Mouse (Mus musculus) limb, embryonic 11.5 days (tissue): ENCODE data around the gene Dnajc5. TPM values are rescaled to one million over a fixed set of nuclear protein-coding genes. Genes with fewer than 3 reads are reported as not detected.

ENCODE experiments used
- ATAC-seq: fragments of 200-750 bp; cut with Nextera tagmentation; 2 replicates; pipeline ENCODE4 v1.8.0; 2017; ENCODE audit warnings: low read depth; ENCODE audit not compliant: insufficient number of reproducible peaks, low FRiP score, low TSS enrichment
- DNase-seq: peaks from one replicate; pipeline ENCODE4 v3.0.0-alpha.2; 2015; ENCODE audit warnings: low spot score
- H3K27ac ChIP-seq: fragments of 300-500 bp; sonication (generic); replicated peaks from 2 replicates; pipeline ENCODE4 v1.5.1; 2014; ENCODE audit warnings: low read depth, mild to moderate bottlenecking, low read length
- H3K27me3 ChIP-seq: fragments of 300-500 bp; sonication (generic); 2 replicates; pipeline ENCODE4 v1.6.1; 2014; ENCODE audit warnings: mild to moderate bottlenecking, low read length, mixed read lengths; ENCODE audit not compliant: control insufficient read depth, insufficient read depth
- H3K36me3 ChIP-seq: fragments of 300-500 bp; sonication (generic); 2 replicates; pipeline ENCODE4 v1.6.1; 2014; ENCODE audit warnings: mild to moderate bottlenecking, low read length, moderate library complexity, mixed read lengths; ENCODE audit not compliant: control insufficient read depth, insufficient read depth
- H3K4me1 ChIP-seq: fragments of 300-500 bp; sonication (generic); 2 replicates; pipeline ENCODE4 v1.6.1; 2014; ENCODE audit warnings: low read length, mixed read lengths; ENCODE audit not compliant: control insufficient read depth, insufficient read depth
- H3K4me2 ChIP-seq: fragments of 300-500 bp; sonication (generic); 2 replicates; pipeline ENCODE4 v1.6.1; 2014; ENCODE audit warnings: low read depth, mild to moderate bottlenecking, moderate library complexity; ENCODE audit not compliant: severe bottlenecking
- H3K4me3 ChIP-seq: fragments of 300-500 bp; sonication (generic); 2 replicates; pipeline ENCODE4 v1.5.1; 2014; ENCODE audit warnings: low read depth, low read length
- H3K9ac ChIP-seq: fragments of 300-500 bp; sonication (generic); 2 replicates; pipeline ENCODE4 v1.6.1; 2014; ENCODE audit warnings: mild to moderate bottlenecking, low read length
- H3K9me3 ChIP-seq: fragments of 300-500 bp; sonication (generic); 2 replicates; pipeline ENCODE4 v1.6.1; 2016; ENCODE audit warnings: low read length; ENCODE audit not compliant: control insufficient read depth
- WGBS: fragments of 180-500 bp; shearing (Covaris S2); extraction: QIAGEN DNeasy Blood & Tissue Kit; methylation state at CpG from one replicate; pipeline ENCODE4 v1.1.7; 2014; 5-methylcytosine and 5-hydroxymethylcytosine counted together
- polyA plus RNA-seq: library from polyadenylated mRNA; unstranded; fragments of >200 nt; fragmentation: Nextera tagmentation; extraction: Ambion mirVana; gene quantifications from 2 replicates; pipeline ENCODE4 v1.2.1, GENCODE M21; 2014

The Dnajc5 gene
- polyA plus RNA-seq, 1 experiment from 2014 or later: 75.3 TPM

GRCm38 (mm10) chr2:181496831-181497547 is 23.3 kb upstream of the Dnajc5 start, which contains the start of gene Tpd52l2:
TSS of gene Tpd52l2 (plus strand) at chr2:181497142.
- H3K9me3 ChIP-seq: no peaks in the 10 kb centered on the region
- H3K36me3 ChIP-seq: peaks cover 1% of the 10 kb centered on the region; the same call in 1 of the 2 replicates
- H3K9ac ChIP-seq: peak within 1 kb of the TSS; percentile 91
- peak; percentile 96 for ATAC-seq
- H3K27me3 ChIP-seq: no peaks in the 10 kb centered on the region
- DNase-seq: peak; percentile 94
- peak within 1 kb of the TSS; percentile 80 for H3K4me2 ChIP-seq
- peak within 1 kb of the TSS; percentile 97 for H3K4me3 ChIP-seq
- H3K27ac ChIP-seq: peak within 1 kb of the TSS; percentile 81
- no peaks in the 10 kb centered on the region; the same call in 1 of the 2 replicates for H3K4me1 ChIP-seq
- under 1% methylated on average over 44 of the region's 46 CpGs for WGBS

GRCm38 (mm10) chr2:181497548-181497875 is 22.8 kb upstream of the Dnajc5 start:
- WGBS: under 1% methylated on average over 12 of the region's 12 CpGs

GRCm38 (mm10) chr2:181498644-181499043 is 21.6 kb upstream of the Dnajc5 start:
- 85% methylated on average over 4 of the region's 4 CpGs for WGBS
- Histone ChIP-seq H3K36me3 (peaks cover 6% of the 10 kb centered on the region; the same call in 1 of the 2 replicates), H3K27ac (no peak overlapping the region), H3K27me3 (no peaks in the 10 kb centered on the region), H3K9me3 (no peaks in the 10 kb centered on the region), H3K4me1 (no peaks in the 10 kb centered on the region; the same call in 1 of the 2 replicates), H3K9ac (no peak overlapping the region), H3K4me3 (no peak overlapping the region), H3K4me2 (no peak overlapping the region)
- no peak for ATAC-seq
- DNase-seq: no peak

More at GRCm38 (mm10) chr2:181497548-181497875, 22.8 kb upstream of the Dnajc5 start:
- Histone ChIP-seq H3K27ac (peak overlapping the region; percentile 81), H3K36me3 (peaks cover 6% of the 10 kb centered on the region; the same call in 1 of the 2 replicates), H3K4me3 (peak overlapping the region; percentile 97), H3K27me3 (no peaks in the 10 kb centered on the region), H3K4me1 (no peaks in the 10 kb centered on the region; the same call in 1 of the 2 replicates), H3K4me2 (peak overlapping the region; percentile 80), H3K9ac (peak overlapping the region; percentile 91), H3K9me3 (no peaks in the 10 kb centered on the region)
- peak; percentile 69 for DNase-seq
- peak; percentile 1; the same call in 1 of the 2 replicates for ATAC-seq

GRCm38 (mm10) chr2:181509191-181509590 is 11.1 kb upstream of the Dnajc5 start:
- DNase-seq: no peak
- WGBS: 91% methylated on average over 2 of the region's 2 CpGs
- Histone ChIP-seq H3K9me3 (no peaks in the 10 kb centered on the region), H3K9ac (no peak overlapping the region), H3K4me2 (no peak overlapping the region), H3K36me3 (peaks cover 21% of the 10 kb centered on the region), H3K4me1 (no peaks in the 10 kb centered on the region), H3K27ac (no peak overlapping the region), H3K27me3 (no peaks in the 10 kb centered on the region), H3K4me3 (no peak overlapping the region)
- no peak for ATAC-seq

- ATAC-seq (no peak), DNase-seq (no peak)
- H3K4me1 ChIP-seq: no peaks in the 10 kb centered on the region
- no peak overlapping the region for H3K9ac ChIP-seq
- H3K4me3 ChIP-seq: no peak overlapping the region
- H3K27ac ChIP-seq: no peak overlapping the region
- WGBS: 95% methylated on average over 8 of the region's 8 CpGs
- no peaks in the 10 kb centered on the region for H3K9me3 ChIP-seq
- no peak overlapping the region for H3K4me2 ChIP-seq
- peaks cover 26% of the 10 kb centered on the region for H3K36me3 ChIP-seq
- H3K27me3 ChIP-seq: no peaks in the 10 kb centered on the region
Observed at GRCm38 (mm10) chr2:181511231-181511630, 9.1 kb upstream of the Dnajc5 start.

- no peak for DNase-seq
Observed at GRCm38 (mm10) chr2:181519201-181519600, 1.1 kb upstream of the Dnajc5 start.

GRCm38 (mm10) chr2:181520936-181521227 is 597 bp downstream of the Dnajc5 start:
- no peaks in the 10 kb centered on the region for H3K27me3 ChIP-seq
- H3K4me2 ChIP-seq: peak overlapping the region; percentile 59
- ATAC-seq (no peak), DNase-seq (no peak)
- no peaks in the 10 kb centered on the region for H3K9me3 ChIP-seq
- peak overlapping the region; percentile 67 for H3K4me3 ChIP-seq
- peak overlapping the region; percentile 83 for H3K9ac ChIP-seq
- peaks cover 6% of the 10 kb centered on the region; the same call in 1 of the 2 replicates for H3K4me1 ChIP-seq
- peaks cover 5% of the 10 kb centered on the region; the same call in 1 of the 2 replicates for H3K36me3 ChIP-seq
- peak overlapping the region; percentile 87 for H3K27ac ChIP-seq
- under 1% methylated on average over 17 of the region's 17 CpGs for WGBS

More at GRCm38 (mm10) chr2:181519201-181519600, 1.1 kb upstream of the Dnajc5 start:
- H3K36me3 ChIP-seq: peaks cover 10% of the 10 kb centered on the region; the same call in 1 of the 2 replicates
- H3K4me2 ChIP-seq: peak overlapping the region; percentile 59
- WGBS: 83% methylated on average over 3 of the region's 3 CpGs
- peak overlapping the region; percentile 38; the same call in 1 of the 2 replicates for H3K9ac ChIP-seq
- H3K4me3 ChIP-seq: peak overlapping the region; percentile 67
- H3K27me3 ChIP-seq: no peaks in the 10 kb centered on the region
- peaks cover 6% of the 10 kb centered on the region; the same call in 1 of the 2 replicates for H3K4me1 ChIP-seq
- no peaks in the 10 kb centered on the region for H3K9me3 ChIP-seq
- peak overlapping the region; percentile 87 for H3K27ac ChIP-seq
- no peak for ATAC-seq

- DNase-seq (no peak), ATAC-seq (no peak)
- H3K4me1 ChIP-seq: peaks cover 6% of the 10 kb centered on the region; the same call in 1 of the 2 replicates
- H3K4me2 ChIP-seq: peak overlapping the region; percentile 59
- H3K27me3 ChIP-seq: no peaks in the 10 kb centered on the region
- H3K9me3 ChIP-seq: no peaks in the 10 kb centered on the region
- WGBS: 59% methylated on average over 10 of the region's 10 CpGs
- H3K4me3 ChIP-seq: peak overlapping the region; percentile 67
- peak overlapping the region; percentile 41; the same call in 1 of the 2 replicates for H3K9ac ChIP-seq
- peaks cover 5% of the 10 kb centered on the region; the same call in 1 of the 2 replicates for H3K36me3 ChIP-seq
- no peak overlapping the region for H3K27ac ChIP-seq
Observed at GRCm38 (mm10) chr2:181521491-181521890, 1.2 kb downstream of the Dnajc5 start.
